Mouse (Mus musculus): Measurements from ENCODE around the gene Samd8.

The Samd8 gene

GRCm38 (mm10) chr14:21745149-21745548 is 5.2 kb upstream of the Samd8 start:
- no peak for DNase-seq (ENCODE audit: low read depth, low spot score)

DNA sequence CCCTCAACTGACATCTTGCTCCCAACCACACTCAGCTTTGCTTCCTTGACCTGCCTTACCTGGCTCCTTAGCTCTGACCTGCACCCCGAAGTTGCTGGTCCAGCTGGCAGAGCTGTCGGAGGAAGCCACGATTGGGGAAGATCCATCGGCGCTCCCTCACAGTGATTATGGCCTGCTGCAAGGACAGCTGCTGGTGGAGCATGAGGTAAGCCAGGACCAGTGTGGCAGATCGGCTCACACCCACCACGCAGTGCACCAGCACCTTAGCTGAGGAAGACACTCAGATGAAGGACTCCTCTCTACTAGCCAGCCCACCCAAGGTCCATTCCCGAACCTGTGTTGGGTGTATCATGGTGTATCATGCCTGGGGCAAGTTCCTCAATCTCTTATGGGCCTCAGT is 4.1 kb upstream of the Samd8 start:
- DNase-seq (ENCODE audit: low read depth, low spot score): no peak

- no peak for DNase-seq (ENCODE audit: low read depth, low spot score)
These were observed 3.5 kb upstream of the Samd8 start for GRCm38 (mm10) chr14:21746846-21747245.

- DNase-seq (ENCODE audit: low read depth, low spot score): no peak
These were observed 2.7 kb upstream of the Samd8 start for GRCm38 (mm10) chr14:21747436-21748141.

DNA sequence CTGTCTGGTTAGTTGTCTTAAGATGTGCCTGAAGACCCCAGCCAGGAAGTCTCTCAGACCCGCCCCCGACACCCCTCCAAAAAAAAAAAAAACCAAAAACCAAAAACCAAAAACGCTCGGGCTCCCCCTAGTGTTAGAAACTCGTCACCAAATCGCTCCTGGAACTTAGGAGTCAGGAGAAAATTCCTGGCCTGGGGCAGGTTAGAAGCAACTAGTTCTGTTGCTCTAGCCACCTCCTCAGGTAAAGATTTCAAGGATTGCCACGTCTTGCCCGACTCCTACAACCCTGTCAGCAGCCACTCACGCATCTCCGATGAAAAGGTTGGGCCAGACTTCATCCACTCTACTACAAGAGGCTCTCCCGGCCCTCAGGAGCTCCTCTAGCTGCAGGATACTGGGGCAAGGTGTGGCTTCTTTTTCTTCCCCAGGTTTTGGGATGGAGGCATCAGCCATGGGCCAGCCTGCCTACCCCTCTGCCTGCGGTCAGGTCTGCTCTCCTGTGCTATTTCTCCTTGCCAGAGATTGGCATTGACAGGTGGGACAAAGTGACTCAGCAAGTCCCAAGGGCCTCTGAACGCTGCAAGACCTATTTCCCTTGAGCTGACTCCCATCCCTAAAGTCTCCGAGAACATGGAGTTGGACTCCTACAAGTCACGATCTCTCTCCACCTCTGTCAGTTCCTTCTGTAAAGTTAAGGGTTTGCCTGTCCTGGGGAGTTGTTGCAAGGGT is 2.0 kb upstream of the Samd8 start:
- DNase-seq (ENCODE audit: low read depth, low spot score): no peak

GRCm38 (mm10) chr14:21750881-21751542 is 681 bp downstream of the Samd8 start, which contains the start of gene Dusp13:
Gene Dusp13, minus strand, starts transcription at chr14:21751181.
- DNase-seq (ENCODE audit: low read depth, low spot score): no peak

DNA sequence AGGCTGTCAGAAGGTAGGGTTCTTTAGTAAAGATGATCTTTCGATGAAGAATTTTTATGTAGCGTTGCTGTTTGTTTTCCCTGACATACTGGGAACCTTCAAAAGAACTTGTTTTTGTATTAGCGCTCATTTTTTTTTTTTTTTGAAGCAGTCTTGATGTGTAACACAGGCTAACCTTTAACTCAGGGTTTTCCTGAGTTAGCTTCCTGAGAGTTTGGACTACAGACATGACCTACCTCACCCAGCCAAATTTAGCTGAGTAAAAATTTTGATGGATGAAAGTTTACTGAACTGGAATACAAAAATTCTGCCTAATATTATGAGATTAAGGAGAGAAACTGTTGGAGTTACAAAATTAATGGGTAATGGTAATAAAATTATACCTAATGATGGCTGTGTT is 2.1 kb downstream of the Samd8 start:
- no peak for DNase-seq (ENCODE audit: low read depth, low spot score)

- DNase-seq (ENCODE audit: low read depth, low spot score): no peak
These were observed 3.0 kb downstream of the Samd8 start for GRCm38 (mm10) chr14:21753367-21753766.

DNA sequence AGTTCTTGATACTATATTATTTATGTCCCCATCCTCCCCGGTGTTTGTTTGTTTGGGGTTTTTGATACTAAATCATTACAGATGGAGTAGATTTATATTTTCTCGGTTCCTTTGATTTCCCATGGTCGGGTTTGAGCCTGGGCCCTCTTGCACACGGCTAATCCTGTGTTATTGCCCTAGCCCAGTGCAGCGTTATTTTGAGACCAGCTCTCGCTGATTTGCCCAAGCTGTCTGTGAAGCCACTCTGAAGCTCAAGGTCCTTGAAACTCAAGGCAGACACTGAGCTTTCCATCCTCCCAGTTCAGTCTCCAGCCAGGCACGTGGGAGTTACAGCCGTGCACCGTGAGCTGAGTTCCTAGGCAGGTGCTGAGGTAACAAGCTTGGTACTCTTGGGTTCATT is 11.2 kb downstream of the Samd8 start:
- DNase-seq (ENCODE audit: low read depth, low spot score): no peak

GRCm38 (mm10) chr14:21763736-21764135 is 13.4 kb downstream of the Samd8 start:
- no peak for DNase-seq (ENCODE audit: low read depth, low spot score)

DNA sequence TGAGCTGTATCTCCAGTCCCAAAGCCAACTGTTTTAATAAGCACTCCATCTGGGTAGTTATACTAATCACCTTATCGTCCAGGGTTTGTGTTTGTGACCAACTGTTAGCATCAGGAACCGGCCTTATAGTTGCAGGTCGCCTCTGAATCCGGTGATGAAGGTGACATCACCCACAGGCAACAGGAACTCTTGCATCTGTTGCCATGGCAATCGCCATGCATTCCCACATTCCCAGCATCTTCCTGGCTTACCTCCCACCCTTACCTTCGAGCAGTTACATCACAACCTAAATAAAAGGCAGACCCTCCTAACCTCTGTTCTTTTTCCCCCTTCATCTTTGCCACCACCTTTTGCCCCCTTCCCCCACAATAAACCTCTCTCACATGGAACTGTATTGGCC is 14.3 kb downstream of the Samd8 start:
- no peak for DNase-seq (ENCODE audit: low read depth, low spot score)

- no peak for DNase-seq (ENCODE audit: low read depth, low spot score)
These were observed 15.5 kb downstream of the Samd8 start for GRCm38 (mm10) chr14:21765754-21766397.

DNA sequence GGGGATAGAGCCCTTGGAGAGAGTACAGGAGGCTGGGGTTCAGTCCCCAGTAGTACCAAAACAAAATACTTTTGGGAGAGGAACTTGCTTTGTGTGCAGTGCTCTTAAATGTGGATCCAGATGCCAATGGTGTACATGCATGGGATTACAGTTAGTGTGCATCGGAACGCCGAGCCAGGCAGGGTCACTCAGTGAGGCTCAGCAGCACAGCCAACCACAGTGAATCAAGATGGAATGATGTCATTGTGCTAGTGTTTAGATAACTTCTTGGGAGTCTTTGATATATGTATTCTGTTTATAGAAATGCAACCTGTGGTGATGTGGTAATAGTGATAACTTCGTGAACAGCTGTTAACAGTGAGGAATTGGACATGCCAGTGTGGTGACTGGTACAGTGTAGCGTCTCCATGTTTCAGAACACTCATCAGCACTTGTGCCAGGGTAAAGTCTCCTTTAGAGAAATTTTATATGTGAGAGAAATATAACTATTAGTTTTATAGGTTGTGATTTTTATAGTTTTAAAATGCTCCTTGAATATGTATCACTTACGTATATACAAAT is 16.1 kb downstream of the Samd8 start:
- DNase-seq (ENCODE audit: low read depth, low spot score): no peak

DNA sequence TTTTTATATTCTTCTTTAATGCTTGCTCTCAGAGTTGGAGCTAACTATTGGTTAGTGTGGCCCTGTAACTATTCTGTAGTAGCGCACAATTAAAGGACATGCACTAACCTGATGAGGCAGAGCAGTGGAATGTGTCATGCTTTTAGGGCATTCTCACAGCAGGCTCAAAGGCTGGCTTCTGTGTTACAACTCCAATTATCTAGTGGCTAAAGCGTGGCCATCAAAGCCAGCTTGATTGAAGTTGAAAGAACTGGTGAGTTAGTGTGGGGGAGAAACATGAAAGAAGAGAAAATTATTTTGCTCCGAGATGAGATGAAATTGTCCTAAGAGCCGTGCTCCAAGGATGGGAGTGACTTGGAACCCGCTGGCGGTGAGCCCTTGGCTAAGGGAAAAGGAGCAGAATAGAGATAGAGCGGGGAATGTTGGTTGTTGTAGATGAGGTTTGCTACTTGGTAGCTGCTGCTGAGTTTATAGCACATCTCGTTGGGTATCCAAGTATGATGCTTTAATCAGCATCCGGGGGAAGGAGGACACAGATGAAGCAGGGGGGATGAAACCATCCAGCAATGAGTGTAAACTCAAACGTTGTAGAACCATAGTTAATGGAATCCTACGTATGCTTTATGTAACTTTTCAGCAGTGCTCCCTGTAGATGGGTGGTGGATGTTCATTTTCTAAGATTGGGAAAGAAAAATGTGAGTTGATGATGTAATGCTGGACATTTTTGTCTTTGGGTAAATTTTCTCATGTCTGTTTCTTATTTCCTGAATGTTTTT is 22.4 kb downstream of the Samd8 start:
- DNase-seq (ENCODE audit: low read depth, low spot score): no peak

- no peak for DNase-seq (ENCODE audit: low read depth, low spot score)
These were observed 23.6 kb downstream of the Samd8 start for GRCm38 (mm10) chr14:21773946-21774345.

GRCm38 (mm10) chr14:21776201-21776600 is 25.9 kb downstream of the Samd8 start:
- DNase-seq (ENCODE audit: low read depth, low spot score): no peak

GRCm38 (mm10) chr14:21786500-21786899 is 36.2 kb downstream of the Samd8 start:
- no peak for DNase-seq (ENCODE audit: low read depth, low spot score)

DNA sequence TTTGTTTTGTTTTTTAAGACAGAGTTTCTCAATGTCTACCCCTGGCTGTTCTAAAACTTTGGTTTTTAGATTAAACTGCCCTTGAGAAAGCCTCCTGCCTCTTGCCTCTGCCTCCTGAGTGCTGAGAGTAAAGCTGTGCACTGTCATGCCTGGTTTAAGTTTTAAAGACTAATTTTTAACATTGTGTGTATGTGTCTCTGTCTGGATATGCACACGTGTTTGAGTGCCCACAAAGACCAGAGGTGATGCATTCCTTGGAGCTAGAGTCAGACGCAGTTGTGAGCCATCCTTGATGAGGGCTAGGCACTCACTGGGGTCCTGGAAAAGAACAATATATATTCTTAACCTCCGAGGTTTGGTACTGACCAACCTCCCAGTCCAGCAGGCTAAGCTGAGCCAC is 37.0 kb downstream of the Samd8 start:
- DNase-seq (ENCODE audit: low read depth, low spot score): no peak

GRCm38 (mm10) chr14:21788121-21788520 is 37.8 kb downstream of the Samd8 start:
- DNase-seq (ENCODE audit: low read depth, low spot score): no peak

DNA sequence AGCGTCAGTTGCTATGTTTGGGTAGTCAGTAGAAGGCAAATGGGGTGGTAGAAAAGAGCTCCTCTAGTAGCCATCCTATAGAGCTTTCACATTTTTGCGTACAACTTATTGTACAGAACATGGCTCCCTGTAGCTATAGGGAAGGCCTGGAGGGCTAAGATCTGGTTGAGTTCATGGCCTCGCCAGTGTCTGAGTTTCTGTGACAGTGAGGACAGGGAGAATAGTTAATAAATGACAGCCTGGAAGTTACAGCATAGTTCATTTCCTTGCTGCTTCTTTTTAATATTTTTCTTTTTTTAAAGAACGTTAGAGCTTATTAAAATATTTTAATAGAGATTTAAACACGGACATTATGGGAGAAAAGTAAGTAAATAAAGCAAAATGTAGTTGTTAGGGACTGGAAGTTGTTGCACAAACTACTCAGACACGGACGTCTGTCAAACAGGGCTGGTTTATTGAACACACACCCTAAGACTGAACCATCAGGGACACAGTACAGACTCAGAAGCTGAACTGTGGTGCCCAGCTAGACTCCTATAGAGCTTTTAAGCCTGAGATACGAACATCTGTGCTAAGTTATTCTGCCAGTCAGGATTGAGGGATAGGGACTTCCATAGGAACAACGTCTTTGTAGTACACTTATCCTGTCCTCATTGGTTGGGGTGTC is 40.4 kb downstream of the Samd8 start:
- DNase-seq (ENCODE audit: low read depth, low spot score): no peak

GRCm38 (mm10) chr14:21791722-21792121 is 41.4 kb downstream of the Samd8 start:
- no peak for DNase-seq (ENCODE audit: low read depth, low spot score)

All from retina, adult 2 months (tissue).